Mouse (Mus musculus) cerebellum, adult 9-10 months (tissue): Measurements from ENCODE around the gene Glyctk.
"Not testable (repeated sequence)": the region's sequence is repeated elsewhere in the genome, so short reads cannot be mapped to it uniquely, and the experiment has no call there.

Experiments
- DNase-seq: peaks from one replicate; pipeline ENCODE4 v3.0.0; 2022

Gene Glyctk

DNA sequence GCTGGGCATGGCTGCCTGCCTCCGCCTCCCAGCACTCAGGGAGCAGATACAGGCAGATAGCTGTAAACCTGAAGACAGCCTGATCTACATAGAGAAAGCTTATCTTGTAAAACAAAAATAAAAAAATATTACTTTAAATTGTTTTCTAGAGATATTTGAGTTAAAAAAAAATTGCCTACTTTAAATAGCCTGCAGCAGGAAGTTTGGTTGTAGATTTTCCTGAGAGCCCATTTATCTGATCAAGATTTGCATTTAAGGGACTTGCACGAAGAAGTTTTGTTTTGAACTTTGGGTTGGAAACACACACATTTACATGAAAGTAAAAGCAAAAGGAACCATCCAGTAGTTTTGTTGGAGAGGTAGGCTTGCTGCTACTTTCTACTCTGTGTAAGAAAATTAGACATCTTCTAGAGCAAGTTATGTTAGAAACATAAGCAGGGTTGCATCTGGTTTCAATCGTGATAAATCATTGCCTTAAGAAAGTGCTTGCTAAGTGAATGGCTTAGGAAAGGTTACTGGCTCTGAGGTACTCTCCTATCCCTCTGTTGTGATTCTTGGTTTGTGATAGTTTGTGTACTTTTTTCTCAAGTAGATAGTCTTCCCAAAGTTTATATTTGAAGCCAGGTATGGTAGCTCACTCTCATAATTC, 17.7 kb upstream of the Glyctk start:
- DNase-seq = no peak

DNA sequence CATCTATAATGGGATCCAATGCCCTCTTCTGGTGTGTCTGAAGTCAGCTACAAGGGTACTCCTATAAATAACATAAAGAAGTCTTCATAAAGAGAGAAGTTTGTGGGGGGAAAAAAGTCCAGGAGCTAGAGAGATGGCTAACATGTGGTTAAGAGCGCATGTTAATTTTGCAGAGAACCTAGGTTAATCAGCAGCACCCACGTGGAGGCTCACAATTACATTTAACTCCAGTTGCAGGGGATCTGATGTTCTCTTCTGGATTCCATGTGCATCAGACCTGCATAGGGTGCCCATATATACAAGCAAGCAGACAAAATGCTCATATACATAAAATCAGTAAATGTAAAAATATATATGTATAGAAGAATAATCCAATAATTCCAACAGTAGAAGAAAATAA, 15.4 kb upstream of the Glyctk start:
- no peak for DNase-seq

DNA sequence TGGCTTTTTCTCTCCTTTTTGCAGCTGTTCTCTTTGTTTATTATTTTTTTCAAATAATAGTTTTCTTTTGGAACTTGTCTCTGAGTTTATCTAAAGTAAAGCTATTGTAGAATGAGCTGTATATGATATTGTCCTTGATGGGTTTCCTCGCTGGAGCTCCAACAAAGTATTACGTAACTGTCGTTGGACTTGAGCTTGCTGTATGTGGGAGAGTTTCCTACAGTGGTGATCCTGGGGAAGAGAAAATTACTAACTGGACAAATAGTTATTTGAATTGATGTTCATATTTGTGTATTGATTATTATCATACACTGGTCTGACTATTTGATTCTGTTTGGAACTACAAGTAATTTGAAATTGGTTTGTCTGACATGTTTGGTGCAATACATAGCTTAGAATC, 14.6 kb upstream of the Glyctk start:
- peak; percentile 58 for DNase-seq

DNA sequence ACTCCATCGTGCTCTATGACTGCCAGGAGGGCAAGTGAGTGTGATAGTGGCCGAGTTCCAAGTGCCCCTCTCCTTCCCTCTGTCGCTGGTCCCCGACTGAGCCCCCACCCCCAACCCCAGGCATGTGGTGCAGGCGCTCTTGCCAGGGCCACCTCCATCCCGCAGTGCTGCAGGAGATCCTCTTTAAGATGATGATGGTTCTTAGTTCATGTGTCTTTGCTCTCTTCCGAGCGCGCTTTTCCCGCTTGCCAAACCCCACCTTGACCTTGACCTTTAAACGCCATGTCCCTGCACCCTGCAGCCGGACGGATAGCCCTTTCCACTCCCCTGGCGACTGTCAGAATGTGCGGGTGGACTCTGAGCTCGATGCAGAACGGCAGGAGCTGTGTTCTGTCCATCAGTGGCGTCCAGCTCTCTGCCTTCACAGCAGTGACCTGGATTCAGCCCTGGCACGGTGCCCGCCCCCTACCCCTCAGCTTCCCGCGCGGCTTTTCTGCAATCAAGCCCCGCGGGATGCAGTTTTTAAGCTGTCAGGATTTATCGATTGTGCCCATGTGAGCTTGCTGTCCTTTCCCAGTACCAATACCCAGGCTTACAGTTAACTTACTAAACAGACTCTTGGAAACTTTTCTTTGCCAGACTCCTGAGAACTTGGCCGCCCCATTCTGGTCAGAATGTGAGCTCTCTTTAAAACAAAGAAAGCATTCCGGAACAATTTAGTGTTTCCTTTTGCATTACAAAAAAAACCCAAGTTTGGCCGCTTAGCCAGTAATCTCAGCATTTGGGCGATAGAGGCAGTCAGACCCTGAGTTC, 13.6 kb upstream of the Glyctk start:
- peak; percentile 87 for DNase-seq

DNA sequence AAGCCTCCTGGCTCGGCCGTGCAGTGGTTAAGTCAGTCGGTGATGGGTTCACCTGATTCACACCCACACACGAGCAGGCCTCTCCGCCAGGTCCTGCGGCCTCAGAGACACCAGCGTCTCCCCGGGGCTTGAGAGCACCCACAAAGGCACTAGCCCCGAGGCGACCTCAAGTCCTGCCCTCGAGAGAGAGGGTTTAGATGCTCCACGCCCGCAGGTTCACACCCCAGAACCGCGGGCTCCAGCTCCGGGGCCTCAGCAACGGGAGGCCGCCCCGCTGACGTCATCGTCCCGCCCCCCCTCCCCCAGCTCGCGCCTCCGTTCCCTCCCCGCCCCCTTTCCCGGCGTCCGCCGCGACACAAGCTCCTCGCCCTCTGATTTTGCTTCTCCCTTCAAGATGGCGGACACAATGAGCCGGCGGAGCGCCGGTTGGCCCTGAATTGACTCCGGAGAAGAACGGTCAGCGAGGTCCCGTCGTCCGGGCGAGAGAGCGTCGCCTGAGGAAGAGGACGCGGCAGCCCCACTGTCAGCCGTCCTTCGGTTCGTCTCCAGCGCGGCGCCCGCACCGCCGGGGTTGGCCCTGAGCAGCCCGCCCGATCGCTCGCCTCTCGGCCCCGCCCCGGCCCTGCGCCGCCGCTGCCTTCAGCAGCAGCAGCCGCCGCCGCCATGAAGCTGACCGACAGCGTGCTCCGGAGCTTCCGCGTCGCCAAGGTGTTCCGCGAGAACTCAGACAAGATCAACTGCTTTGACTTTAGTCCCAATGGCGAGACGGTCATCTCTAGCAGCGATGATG, 12.8 kb upstream of the Glyctk start, which contains the start of gene Wdr82:
Wdr82 (plus strand) TSS at position 373 of the 790 bp plus-strand sequence.
- peak; percentile 89 for DNase-seq

DNA sequence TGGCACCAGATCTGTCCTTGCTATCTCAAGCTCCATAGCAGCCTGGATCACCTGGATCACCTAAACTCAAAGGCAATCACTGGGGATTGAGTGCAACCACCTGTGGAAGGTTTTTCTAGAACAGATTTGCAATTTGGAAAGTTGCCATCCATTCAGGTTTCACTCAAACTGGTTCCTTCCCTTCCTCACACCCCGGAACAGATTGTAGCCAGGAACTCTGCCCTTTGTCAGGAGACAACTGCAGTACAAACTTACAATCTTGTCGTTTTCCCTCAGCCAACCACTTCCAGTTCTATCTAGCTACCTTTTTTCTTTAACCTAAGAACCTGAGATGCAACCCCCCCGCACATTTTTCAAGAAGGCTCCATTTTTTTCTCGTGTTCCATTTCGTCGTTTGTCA, 12.0 kb upstream of the Glyctk start:
- DNase-seq = peak; percentile 69

DNA sequence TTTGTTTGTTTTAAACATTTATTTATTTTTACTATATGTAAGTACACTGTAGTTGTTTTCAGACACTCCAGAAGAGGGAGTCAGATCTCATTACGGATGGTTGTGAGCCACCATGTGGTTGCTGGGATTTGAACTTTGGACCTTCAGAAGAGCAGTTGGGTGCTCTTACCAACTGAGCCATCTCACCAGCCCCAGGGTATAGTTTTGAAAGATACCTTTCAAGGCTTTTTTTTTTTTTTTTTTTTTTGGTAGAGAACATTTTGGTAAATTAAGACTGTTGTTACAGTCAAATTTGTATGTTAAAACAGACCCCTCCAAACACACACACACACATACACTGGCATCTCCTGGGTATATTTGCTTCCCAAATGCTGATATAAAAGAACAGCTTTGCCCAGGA, 11.1 kb upstream of the Glyctk start:
- not testable (repeated sequence) for DNase-seq

DNA sequence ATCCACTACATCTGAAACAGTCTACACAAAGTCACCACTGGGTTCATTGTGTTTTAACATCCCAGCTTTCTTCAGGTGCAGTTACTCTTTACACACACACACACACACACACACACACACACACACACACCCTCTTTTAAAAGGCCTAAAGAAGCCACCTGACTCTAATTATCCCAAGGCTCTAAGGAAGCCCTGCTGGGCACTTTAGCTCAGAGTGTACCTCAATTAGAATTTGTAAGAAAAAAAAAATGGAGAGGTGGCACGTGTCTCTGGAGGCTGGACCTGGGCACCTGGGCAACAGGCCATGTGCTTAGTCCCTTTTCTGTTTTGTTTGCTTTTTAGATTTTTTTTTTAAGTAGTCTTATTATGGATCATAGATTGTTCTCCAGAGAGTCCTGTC, 9.8 kb upstream of the Glyctk start:
- DNase-seq = no peak

DNA sequence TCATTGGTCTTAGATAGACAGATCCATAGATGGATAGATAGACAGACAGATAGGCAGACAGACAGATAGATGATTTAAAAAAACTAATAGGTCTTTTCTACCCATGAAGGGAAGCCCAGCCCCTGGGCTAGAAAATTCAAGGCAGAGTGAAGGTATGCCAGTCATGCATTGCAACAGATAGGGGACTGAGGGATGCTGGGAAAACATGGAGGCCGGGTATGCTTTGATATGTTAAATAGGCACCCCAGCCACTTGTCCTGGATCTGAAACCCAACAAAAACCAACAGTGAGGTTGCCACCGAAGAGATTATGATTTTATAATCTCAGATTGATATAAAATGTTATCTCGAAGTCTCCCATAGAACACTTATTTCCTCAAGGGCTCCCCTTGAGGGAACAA, 9.3 kb upstream of the Glyctk start:
- DNase-seq = no peak

DNA sequence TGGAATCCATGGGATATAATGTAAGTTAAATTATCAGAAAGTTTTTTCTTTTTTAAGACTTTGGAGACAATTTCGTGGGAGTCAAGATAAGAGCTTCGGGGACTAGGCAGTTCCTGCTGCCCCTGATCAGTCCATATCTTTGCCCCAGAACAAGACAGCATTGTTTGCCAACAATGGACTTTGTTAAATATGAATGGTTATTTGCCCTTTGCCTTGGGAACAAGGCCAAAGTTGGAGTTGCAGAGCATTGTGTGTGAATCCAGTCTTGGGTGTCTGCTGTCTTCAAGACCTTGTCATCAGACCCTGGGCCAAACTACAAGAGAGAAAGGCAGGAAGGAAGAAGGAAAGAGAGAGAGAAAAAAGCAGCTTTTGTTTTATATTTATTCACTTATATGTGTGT, 8.8 kb upstream of the Glyctk start:
- DNase-seq = no peak

DNA sequence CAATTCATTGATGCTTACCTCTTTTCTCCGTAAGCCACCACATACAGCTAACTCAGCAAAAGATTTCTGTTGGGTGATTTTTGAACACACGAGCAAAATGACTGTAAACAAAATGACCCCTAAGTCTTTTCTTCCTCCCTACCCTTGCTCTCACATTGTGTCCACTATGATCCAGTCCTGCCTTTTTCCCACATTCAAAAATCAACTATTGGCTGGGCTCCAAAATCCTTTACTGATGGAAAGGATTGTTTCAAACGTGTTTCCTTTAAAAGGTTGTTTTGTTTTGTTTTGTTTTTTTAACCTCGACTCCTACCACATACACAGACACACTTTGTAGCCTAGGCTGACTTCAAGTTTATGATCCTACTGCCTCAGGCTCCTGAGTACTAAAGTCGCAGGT, 2.5 kb upstream of the Glyctk start:
- no peak for DNase-seq

DNA sequence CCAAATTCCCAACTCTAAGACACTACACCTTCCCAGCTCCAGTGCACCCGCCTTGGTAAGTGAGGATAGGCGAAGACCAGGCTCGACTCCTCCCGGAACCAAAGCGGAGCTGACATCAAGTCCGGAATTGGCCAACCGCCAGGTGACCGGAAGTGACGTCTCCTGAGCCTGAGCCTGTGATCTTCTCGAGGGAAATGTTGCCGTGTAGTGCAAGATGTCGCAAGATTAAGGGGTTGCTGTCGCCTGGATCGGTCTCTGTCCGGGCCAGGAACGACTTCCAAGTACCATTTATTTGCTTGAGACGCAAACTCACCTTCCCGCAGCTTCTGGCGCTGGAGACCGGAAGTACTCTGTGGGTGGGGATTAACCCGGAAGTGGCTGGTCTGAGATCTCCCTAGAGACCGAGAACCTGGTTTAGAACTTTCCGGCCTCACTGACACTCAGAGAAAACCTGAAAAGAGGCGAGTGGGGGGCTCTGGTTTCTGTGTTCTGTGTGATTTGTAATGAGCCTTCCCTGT, 1.9 kb upstream of the Glyctk start:
- DNase-seq = peak; percentile 98

DNA sequence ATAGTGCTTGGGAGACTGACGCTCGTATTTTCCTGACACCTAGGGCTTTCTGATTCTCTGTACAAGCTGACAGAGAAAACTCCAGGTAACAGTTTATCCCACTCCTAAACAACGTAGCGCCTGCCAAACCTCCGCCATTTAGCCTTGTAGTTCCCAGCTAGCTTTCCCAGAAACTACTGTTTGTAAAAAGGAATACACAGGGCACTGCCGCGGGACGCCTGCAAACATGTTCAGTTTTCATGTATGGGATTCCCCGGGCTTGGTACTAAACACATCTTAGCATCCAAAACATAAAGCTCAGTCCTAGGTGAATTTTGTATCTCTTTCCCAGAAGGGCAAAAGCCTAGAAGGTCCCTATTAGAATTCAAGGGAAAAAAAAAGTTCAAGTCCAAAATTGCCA, 1.3 kb upstream of the Glyctk start:
- DNase-seq = no peak

DNA sequence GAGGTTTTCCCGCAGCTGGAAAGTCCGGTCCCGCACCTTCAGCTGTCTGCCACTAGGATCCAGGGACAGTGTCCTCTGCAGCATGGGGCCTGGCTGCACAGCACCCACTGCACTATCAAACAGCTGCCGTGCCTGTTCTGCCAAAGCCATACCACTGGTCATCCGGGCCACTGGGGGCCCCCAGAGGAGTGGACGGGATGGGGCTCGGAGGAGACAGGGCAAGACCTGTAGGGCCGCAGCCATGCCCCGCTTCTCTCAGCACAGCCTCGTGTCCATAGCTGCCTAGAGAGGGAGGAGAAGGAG, 364 bp downstream of the Glyctk start:
- no peak for DNase-seq

DNA sequence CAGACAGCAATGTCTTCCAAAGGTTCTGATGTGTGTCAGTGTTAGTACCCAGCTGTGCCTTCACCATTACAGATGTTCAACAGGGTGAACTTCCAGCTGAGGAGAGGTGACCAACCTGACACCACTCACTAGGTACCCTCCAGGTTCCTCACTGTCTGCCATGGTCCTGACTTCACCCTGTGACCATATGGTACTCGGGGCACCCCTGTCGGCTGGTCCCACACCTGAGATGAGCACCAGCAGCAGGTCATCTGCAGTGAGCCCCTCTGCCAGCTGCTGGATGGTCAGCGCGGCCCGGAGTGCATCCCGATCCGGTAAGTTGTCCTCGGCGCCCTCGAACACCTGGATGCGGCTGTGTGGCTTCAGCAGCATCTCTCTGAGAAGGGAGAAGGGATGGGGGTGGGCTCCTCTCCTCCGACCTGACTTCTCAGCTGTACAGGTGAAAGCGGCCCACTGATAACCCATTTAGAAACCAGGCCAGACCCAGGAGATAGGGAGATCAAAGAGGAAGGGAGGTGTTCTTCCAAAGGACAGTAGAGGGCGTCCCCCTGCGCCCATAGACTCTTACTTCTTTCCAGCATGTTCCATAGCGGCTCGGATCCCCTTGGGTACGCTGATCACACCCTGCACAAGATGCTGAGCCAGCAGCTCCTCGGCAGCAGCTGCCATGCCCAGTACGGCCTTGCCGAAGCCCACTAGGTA, 866 bp downstream of the Glyctk start:
- no peak for DNase-seq

DNA sequence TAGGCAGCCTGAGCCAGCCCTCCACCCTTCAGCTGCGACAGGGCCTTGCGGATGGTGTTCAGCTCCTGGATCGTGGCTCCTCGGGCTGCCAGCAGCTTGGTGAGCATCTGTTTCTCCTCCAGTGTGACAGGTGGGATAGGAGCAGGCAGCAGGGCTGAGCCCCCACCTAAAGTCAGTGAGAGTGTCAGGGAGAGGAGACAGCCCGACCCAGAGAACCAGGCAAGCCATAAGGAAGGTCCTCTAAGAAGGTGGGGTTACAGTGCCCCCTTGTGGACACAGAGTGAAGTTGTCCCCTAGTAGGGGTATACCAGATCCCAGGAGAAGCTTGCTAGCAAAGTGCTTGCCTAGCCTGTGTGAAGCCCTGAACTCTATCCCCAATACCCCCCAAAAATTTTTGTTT, 1.5 kb downstream of the Glyctk start:
- peak; percentile 84 for DNase-seq

DNA sequence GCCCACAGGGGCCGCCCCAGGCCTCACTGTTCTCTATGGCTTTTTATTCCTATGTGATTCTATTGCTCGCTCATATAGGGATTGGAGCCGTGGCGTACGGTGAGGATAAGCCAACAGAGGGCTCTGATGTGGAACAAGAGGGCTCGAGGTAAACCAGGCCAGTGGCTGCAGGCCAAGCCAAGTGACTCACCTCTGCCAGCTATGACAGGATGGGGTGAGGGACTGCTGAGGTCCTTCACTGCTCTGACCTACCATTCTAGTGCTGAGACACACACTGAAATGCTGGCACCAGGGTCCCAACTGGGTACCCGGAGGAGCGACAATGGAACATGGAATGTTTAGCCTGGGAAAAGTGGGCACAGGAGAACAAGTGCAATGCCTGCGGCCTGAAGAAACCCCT, 3.8 kb downstream of the Glyctk start:
- DNase-seq = peak; percentile 12

DNA sequence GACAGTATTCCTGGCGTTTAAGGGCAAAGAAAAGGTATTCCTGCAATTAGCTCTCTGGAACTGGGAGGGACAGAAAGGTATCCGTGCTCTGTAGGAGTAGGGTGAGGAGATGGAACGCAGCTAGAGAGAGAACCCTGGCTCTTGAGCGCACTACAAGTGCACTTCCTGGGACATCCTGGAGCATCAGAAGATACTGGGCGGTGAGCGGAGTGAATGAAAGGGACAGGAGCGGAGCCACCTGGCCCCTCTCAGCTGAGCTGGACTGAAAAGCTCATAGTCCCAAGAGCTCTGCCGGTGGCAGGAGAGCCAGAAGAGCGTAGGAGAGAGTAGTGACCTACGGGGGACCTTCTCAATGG, 8.6 kb downstream of the Glyctk start:
- no peak for DNase-seq

DNA sequence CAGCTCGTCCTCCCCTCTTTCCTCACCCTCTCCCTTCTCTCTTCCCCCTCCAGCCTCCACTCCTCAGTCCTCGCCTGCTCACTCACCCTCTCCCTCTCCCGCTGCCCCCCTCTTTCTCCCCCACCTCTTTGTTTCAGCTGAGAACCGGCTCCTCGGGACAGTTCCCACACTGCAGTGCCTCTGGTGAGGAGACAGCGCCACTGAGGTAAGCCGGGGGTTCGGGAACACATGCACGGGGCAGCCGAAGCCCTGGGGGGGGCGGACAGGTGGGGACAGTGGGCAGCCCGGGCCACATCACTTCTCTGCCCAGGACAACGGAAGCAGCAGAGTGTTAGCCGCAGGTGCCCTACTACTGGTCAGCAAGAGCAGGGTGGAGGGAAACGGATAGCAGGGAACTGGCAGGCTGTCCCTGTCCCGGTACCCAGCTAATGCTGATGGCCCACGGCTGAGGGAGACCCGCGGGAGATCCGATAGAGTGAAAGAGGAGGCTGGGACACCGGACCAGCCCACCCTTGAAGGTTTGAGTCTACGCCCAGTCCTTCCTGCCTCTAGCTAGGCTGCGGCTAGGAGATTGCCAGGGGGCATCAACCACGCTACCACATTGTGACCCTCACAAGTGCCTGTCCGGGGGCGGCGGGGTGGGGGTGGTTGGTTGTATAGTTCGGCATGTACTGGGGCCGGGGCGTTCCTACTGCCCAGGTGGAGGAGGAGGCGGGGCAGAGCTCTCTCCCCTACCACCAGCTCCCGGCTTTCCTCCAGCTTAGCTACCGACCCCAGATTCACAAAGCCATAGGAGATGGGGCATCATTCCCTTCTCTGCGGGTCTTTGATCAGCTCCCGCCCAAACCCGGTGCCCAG, 9.2 kb downstream of the Glyctk start:
- DNase-seq = no peak

DNA sequence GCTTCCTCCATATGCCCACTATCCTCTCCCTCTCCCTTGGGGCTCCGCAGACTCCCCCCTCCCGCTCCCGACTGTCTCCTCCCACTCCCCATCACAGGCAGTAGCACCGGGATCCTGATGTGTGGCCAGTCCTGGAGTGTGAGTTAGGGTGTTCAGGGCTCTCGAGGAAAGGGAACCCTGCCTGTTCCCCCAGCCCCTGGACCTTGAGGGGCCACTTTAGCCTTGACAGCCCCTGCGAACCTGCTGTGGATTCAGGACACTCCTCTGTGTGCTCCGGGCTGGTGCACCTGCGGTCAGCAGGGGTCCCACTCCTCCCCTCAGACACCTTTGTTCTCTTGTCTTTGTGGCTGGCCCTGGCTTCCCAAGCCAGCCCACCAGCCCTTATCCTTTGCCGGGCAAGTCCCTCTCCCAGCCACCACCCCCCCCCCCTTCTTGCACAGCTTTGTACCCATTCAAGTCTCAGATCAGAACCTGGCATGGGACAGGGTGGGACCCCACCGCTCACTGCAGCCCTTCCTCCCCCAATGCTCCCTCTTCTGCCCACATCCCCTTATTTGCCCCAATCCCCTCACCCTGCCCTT, 10.0 kb downstream of the Glyctk start:
- no peak for DNase-seq

DNA sequence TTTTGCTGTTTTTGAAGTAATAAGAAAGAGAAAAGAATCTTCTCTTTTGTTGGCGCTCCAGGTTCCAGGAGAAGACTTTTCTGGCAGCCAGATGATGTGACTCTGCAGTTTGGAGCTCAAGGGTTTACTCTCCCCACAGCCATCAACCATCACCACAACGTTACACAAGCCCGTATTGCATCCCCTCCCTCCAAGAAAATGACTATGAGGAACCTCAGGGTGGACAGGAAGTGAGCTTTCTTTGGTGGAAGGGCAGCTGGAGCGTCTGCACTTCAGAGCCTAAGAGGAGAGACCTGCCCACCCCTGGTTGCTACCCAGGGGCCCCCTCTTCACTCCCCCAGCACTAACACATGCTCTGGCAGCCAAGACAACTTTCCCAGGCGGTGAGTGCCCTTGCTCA, 10.7 kb downstream of the Glyctk start:
- no peak for DNase-seq

DNA sequence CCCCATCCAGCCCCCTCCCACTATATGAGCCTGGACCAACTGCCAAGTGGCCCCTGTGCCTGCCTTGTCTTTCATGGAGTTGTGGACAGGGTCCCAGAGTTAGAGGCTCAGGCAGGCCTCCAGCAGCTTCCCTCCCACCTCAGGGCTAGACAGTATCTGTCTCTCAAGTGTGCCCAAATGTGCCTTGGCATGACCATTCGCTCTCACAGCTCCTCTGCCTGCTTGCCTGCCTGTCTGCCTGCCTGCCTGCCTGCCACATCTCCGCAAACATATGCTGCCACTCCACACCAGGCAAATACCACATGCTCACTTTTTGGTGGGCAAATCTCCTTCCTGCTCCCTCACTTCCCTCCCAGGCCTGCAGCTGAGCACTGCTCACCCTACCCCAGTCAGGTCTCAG, 12.4 kb downstream of the Glyctk start:
- DNase-seq = no peak
